Mouse (Mus musculus): ENCODE results near the gene Aldoart2. TPM values are rescaled to one million over a fixed set of nuclear protein-coding genes. Genes with fewer than 3 reads are reported as not detected.
"Not testable (repeated sequence)": the region's sequence is repeated elsewhere in the genome, so short reads cannot be mapped to it uniquely, and the experiment has no call there.

The Aldoart2 gene
- polyA plus RNA-seq (2012; rRNA removed), result 0.86 and 1.8 TPM in 2 replicates

DNA sequence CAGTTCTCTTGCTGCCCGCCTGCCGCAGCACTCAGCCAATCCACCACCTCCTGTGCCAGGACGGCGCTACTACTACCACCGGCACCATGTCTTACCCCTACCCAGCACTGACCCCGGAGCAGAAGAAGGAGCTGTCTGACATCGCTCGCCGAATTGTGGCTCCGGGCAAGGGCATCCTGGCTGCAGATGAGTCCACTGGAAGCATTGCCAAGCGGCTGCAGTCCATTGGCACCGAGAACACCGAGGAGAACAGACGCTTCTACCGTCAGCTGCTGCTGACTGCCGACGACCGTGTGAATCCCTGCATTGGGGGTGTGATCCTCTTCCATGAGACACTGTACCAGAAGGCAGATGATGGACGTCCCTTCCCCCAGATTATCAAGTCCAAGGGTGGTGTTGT is at the start of gene Aldoart2:
Gene Aldoart2, plus strand, starts transcription at position 34 of the 400 bp plus-strand sequence.
- DNase-seq (ENCODE audit: low read depth), result no peak

DNA sequence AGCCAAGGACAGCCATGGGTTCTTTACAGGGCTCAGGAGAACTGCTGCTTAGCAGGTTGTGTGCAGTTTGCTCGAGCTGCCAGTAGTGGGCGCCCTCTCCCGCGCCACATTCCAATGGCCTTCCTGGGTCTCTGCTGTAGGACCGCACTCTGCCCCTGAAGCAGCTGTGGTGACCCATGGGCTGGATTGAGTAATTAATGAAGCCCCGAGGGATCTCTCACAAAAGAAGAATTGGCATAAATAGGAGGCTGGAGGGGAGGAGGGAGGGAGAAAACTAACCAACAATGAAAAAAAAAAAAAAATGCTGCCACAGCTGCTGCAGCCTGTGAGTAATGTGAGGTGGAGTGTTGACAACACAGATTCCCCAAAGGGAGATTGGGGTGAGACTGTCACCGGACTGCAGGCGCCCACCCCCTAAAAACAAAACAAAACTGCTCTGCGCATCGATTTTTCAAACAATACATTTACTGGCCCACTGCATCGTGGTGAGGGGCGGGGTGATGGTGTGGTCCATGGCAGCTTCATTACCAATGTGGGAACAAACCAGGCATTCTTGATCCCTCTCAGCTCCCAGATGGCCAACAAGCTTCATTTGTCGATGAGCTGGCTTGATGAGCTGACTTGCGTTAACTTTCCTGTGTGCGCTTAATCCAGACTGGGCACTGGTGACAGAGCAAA is 46.8 kb upstream of the Aldoart2 start:
- no peak for DNase-seq (ENCODE audit: low read depth)

GRCm38 (mm10) chr12:55526983-55527752 is 37.9 kb upstream of the Aldoart2 start:
- DNase-seq (ENCODE audit: low read depth), result no peak

GRCm38 (mm10) chr12:55536537-55537135 is 28.4 kb upstream of the Aldoart2 start:
- DNase-seq (ENCODE audit: low read depth), result no peak

DNA sequence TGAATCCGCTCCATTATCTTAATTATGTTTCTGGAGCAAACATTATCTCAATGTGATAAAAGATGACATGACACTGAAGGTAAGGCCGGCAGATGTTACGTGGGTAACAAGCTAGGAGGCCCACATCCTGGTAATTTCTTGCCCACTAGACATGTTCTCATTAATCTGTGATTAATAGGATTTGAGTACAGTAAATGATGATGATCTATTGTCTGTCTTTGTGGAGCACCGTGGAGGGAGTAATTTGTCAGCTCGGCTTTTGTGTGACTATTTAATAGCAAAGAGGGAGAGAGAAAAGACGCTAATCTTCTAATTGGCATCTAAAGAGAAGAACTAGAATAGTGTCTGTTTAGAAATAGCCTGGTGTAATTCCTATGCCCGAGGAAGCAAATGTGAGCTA is 27.3 kb upstream of the Aldoart2 start:
- DNase-seq (ENCODE audit: low read depth), result no peak

DNA sequence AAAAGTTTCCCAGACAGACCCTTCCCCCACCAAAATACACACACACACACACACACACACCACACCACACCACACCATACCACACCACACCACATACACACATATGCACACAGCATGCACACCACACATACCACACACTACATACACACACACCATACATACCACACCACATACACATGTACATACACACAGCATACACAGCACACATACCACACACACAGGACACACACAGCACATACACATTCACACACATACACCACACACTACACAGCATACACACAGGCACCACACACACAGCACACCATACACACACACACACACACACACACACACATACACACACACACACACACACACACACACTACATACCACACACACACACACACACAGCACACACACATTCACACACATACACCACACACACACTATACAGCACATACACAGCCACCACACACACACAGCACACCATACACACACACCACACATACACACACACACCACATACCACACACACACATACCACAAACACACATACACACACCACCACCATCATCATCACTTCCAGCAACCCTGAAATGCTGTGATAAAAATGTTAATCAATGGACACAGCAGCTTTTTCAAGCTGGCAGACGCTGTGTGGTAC is 26.6 kb upstream of the Aldoart2 start:
- DNase-seq (ENCODE audit: low read depth), result no peak

DNA sequence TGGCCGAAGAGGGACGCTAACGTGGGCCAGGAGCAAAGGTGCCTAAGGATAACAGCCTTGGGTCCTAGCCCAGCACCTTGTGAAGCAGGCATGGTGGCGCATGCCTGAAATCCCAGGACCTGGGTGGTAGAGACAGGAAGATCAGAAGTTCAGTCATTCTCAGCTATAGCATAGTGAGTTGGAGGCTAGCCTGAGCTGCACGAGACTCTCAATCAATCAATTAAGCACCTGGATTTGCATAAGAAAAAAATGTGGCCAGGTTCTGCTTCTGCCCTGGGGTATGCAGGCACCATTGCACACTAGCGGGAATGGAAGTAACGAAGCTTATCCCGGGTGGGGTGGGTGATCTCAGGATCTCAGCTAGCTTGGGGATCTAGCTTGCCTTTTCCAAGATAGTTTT is 25.9 kb upstream of the Aldoart2 start:
- DNase-seq (ENCODE audit: low read depth), result no peak

DNA sequence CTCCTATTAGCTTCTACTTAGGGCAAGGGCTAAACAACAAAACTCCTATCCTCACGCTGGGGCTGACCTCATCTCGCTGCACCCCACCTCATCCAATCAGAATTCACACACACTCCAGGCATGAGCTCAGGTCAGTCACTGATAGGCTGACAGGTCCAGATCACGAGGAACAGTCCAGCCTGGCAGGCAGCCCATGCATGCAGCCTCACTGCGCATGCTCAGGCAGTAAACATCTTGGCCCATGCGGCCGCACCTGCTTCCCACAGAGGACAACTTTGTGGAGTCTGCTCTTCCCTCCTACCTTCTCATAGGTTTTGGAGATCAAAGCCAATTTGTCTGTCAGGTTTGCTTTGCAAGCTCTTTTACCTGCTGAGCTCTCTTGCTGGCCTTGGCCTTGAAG is 10.1 kb upstream of the Aldoart2 start:
- not testable (repeated sequence) for DNase-seq (ENCODE audit: low read depth)

GRCm38 (mm10) chr12:55557866-55558265 is 7.2 kb upstream of the Aldoart2 start:
- no peak for DNase-seq (ENCODE audit: low read depth)

DNA sequence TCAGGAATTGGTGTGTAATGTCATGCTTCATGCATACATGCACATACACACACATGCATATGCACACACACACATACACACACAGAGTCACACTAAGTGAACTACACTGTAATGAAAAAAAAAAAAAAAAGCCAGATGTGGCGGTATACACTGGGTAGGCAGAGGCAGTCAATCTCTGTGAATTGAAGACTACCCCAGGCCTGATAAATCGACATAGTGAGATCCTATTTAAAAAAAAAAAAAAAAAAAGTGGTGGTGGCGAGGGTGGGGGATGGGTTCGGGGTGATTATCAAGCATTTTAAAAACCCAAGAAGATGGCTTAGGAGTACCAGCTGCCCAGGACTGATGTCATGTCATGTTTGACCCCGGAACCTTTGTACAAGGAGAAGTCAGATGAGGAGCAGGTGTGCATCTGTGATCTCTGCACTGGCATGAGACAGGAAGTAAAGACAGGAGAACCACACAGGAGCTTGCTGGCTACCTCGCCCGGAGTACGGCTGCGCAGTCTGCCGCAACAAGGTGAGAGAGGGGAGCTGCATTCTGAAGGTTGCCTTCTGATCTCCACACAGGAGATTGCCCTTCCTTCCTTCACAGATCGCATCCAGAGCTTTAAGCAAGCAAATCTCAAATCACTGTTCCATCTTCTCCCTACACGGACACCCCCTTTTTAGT is 5.7 kb upstream of the Aldoart2 start:
- DNase-seq (ENCODE audit: low read depth), result no peak

DNA sequence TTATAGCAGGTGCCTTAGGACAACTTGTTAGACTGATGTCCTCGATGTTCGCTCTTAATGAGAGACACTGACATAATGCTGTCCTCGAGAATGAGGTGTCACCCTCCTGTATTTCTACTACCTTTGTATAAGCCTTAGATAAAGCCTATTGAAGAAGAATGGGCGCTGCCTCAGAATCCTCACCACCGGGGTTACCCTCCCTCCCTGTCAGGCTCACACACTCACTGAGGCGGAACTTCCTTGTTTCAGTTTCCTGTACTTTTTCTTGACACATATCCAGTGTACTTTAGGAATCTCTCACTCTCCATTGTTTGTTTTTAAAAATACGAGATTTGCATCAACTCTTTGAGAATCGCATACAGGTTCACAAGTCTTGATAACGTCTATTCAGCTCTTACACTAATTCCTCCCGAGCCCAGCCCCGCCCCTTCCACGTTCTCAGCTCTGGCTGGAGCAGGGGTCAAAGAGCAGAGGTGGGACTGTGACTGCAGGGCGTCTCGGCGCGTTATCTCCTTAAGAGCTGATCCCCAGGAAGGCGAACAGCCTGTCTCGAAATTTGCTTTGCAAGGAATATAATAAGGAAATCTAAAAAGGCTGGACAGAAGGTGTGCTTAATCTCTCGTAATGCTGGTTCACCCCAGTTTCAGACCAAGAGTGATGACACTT is 4.9 kb upstream of the Aldoart2 start:
- no peak for DNase-seq (ENCODE audit: low read depth)

GRCm38 (mm10) chr12:55563742-55564141 is 1.3 kb upstream of the Aldoart2 start:
- no peak for DNase-seq (ENCODE audit: low read depth)

- DNase-seq (ENCODE audit: low read depth), result no peak
Observed at GRCm38 (mm10) chr12:55564187-55564963, 664 bp upstream of the Aldoart2 start.

- no peak for DNase-seq (ENCODE audit: low read depth)
Observed at GRCm38 (mm10) chr12:55565867-55566266, 828 bp downstream of the Aldoart2 start.

DNA sequence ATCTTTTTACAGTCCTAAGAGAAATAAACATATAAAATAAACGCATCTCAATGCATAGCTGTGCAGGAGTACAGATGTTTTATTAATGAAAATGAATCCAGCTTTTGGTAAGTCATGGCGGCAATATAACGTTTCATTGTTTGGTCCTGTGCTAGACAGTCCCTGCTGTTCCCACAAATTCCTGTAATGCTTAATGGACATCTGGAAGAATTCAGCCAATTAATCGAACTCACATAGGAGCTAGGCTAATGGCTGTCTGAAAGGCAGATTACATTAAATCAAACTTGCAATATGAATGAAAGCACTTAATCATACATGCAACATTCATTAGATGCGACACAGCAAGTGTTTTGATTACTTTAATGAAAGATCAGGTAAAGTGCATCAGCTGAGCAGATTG is 1.8 kb downstream of the Aldoart2 start:
- no peak for DNase-seq (ENCODE audit: low read depth)

DNA sequence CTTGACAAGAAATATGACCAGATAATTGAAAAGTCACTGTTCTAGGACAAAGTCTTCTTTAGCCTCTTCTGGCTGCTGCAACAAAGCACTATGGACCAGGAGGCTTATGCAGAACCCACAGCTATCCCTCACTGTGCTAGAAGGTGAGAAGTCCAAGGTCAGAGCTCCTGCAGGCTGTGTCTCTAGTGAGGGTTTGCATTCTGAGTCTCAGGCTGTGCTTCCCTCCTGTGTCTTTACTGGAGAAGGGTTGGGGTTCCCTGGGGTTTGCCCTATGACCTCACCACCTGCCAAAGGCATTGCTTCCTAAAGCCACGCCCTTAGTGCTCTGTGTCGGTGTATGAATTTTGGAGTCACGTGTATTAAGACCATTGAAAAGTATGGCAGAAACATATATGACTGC is 3.4 kb downstream of the Aldoart2 start:
- DNase-seq (ENCODE audit: low read depth), result no peak

- DNase-seq (ENCODE audit: low read depth), result no peak
Observed at GRCm38 (mm10) chr12:55569676-55570075, 4.6 kb downstream of the Aldoart2 start.

DNA sequence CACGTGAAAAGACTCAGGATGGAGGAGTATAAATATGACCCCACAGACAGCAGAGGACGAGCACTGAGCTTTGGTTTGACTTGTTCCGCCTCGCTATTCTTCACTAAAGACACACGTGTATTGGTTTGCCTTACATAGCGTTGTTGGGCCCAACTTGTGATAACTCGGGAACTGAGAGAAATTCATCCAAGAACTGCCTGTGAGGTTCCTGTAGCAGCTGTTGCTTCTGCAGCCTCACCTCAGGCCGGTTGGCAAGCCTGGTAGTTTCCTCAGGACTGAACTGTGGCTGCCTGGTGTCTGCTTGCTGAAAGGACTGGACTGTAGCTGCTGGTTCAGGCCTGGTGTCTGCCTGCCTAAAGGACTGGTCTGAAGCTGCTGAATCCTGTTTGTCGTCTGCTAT is 5.6 kb downstream of the Aldoart2 start:
- DNase-seq (ENCODE audit: low read depth), result no peak

DNA sequence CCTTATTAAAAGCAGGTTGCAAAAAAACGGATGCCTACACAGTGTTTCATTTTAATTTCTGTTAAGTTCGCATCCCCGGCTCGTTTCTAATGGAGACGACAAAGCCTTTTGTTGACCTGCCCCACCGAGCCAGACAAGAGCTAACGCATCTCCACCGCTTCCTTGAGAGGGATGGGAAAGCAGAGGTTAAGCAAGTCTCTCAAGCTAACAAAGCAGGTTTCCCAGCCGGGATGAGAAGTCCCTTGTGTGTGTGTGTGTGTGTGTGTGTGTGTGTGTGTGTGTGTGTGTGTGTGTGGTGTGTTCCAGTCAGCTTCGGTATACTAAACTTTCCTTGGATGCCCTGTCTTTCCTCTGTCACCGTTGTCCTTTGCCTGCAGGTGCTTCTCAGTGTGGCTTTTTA is 6.1 kb downstream of the Aldoart2 start:
- no peak for DNase-seq (ENCODE audit: low read depth)

DNA sequence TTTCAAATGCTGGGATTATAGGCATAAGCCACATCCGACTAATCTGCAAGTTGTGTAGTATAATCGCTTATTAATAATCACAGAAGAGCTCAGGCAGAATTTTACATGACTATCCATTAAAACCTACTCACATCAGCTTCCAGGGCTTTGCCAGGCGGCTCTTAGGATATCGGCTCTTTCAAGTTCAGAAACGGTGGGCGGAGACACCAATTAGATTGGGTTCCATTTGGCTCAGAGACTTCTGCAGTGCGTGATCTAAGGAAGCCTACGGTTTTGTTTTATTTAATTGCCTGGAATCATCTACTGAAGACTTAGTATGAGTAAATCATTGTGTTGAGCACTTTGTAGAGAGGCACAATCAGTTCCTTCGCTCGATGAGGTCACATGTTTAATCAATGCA is 6.6 kb downstream of the Aldoart2 start:
- DNase-seq (ENCODE audit: low read depth), result no peak

DNA sequence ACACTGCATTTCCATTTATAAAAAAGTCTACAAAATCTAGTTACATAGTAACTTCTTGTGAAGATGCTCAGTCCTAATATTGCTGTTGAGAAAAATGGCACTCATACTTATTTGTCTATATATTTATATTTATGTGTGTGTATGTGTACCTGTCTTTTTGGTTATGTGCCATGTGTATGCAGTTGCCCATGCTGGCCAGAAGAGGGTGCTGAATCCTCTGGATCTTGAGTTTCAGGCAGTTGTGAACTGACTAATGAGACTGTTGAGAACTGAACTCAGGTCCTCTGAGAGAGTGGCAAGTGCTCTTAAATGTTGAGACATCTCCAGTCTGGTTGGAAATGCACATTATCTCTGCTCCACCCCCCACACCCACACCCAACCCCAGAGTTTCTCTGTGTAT is 8.1 kb downstream of the Aldoart2 start:
- no peak for DNase-seq (ENCODE audit: low read depth)
